Mouse (Mus musculus) kidney, embryonic 14.5 days (tissue): Measurements from ENCODE around the gene Trim80. TPM values are rescaled to one million over a fixed set of nuclear protein-coding genes. Genes with fewer than 3 reads are reported as not detected.

Experiments used
- ATAC-seq: fragments of 200-750 bp; cut with Nextera tagmentation; 2 replicates; pipeline ENCODE4 v1.8.0; 2017; ENCODE audit warnings: moderate number of reproducible peaks, mild to moderate bottlenecking, moderate TSS enrichment, moderate library complexity; ENCODE audit not compliant: low FRiP score, low TSS enrichment
- H3K27ac ChIP-seq: fragments of 300-500 bp; sonication (generic); 2 replicates; pipeline ENCODE4 v1.5.1; 2014; ENCODE audit warnings: low read depth, mild to moderate bottlenecking, low read length, moderate library complexity, mixed read lengths
- H3K27me3 ChIP-seq: fragments of 300-500 bp; sonication (generic); 2 replicates; pipeline ENCODE4 v1.6.1; 2014; ENCODE audit warnings: mild to moderate bottlenecking, low read length; ENCODE audit not compliant: control insufficient read depth, insufficient read depth
- H3K36me3 ChIP-seq: fragments of 300-500 bp; sonication (generic); 2 replicates; pipeline ENCODE4 v1.6.1; 2014; ENCODE audit warnings: low read length, mixed read lengths; ENCODE audit not compliant: control insufficient read depth, insufficient read depth
- H3K4me1 ChIP-seq: fragments of 300-500 bp; sonication (generic); 2 replicates; pipeline ENCODE4 v1.6.1; 2014; ENCODE audit warnings: low read length, mixed read lengths; ENCODE audit not compliant: control insufficient read depth, insufficient read depth
- H3K4me2 ChIP-seq: fragments of 300-500 bp; sonication (generic); replicated peaks from 2 replicates; pipeline ENCODE4 v1.6.1; 2014; ENCODE audit warnings: low read depth, mild to moderate bottlenecking, low read length
- H3K4me3 ChIP-seq: fragments of 300-500 bp; sonication (generic); 2 replicates; pipeline ENCODE4 v1.5.1; 2014; ENCODE audit warnings: mild to moderate bottlenecking, low read length
- H3K9ac ChIP-seq: fragments of 300-500 bp; sonication (generic); 2 replicates; pipeline ENCODE4 v1.6.1; 2014; ENCODE audit warnings: low read depth, mild to moderate bottlenecking, low read length, moderate library complexity
- H3K9me3 ChIP-seq: fragments of 300-500 bp; sonication (generic); 2 replicates; pipeline ENCODE4 v1.6.1; 2016; ENCODE audit warnings: low read length; ENCODE audit not compliant: control insufficient read depth
- WGBS: fragments of 180-500 bp; shearing (Covaris S2); extraction: QIAGEN DNeasy Blood & Tissue Kit; methylation state at CpG from one replicate; pipeline ENCODE4 v1.1.7; 2014; 5-methylcytosine and 5-hydroxymethylcytosine counted together
- polyA plus RNA-seq: library from polyadenylated mRNA; unstranded; fragments of >200 nt; fragmentation: Nextera tagmentation; extraction: Ambion mirVana; gene quantifications from 2 replicates; pipeline ENCODE4 v1.2.1, GENCODE M21; 2014

Trim80 gene
- polyA plus RNA-seq, 1 experiment from 2014 or later = 0.14 TPM

GRCm38 (mm10) chr11:115478296-115478938 is 38.1 kb downstream of the Trim80 start:
- Histone ChIP-seq H3K36me3 (peaks cover 8% of the 10 kb centered on the region; the same call in 1 of the 2 replicates), H3K4me3 (no peak overlapping the region), H3K9me3 (no peaks in the 10 kb centered on the region), H3K9ac (no peak overlapping the region), H3K27me3 (no peaks in the 10 kb centered on the region), H3K4me2 (no peak overlapping the region), H3K27ac (no peak overlapping the region), H3K4me1 (peaks cover 22% of the 10 kb centered on the region)
- ATAC-seq = no peak
- 87% methylated on average over 9 of the region's 9 CpGs for WGBS

- H3K27ac ChIP-seq = no peak overlapping the region
- no peak overlapping the region for H3K9ac ChIP-seq
- no peak overlapping the region for H3K4me2 ChIP-seq
- H3K4me3 ChIP-seq = no peak overlapping the region
- H3K9me3 ChIP-seq = no peaks in the 10 kb centered on the region
- no peak for ATAC-seq
- H3K36me3 ChIP-seq = peaks cover 8% of the 10 kb centered on the region; the same call in 1 of the 2 replicates
- H3K27me3 ChIP-seq = no peaks in the 10 kb centered on the region
- 75% methylated on average over 6 of the region's 6 CpGs for WGBS
- peaks cover 3% of the 10 kb centered on the region; the same call in 1 of the 2 replicates for H3K4me1 ChIP-seq
These were observed 41.4 kb downstream of the Trim80 start for GRCm38 (mm10) chr11:115481553-115482259.

- Histone ChIP-seq H3K4me3 (no peak overlapping the region), H3K4me2 (no peak overlapping the region), H3K9me3 (no peaks in the 10 kb centered on the region), H3K4me1 (no peaks in the 10 kb centered on the region), H3K27me3 (no peaks in the 10 kb centered on the region), H3K27ac (no peak overlapping the region), H3K9ac (no peak overlapping the region), H3K36me3 (peaks cover 8% of the 10 kb centered on the region; the same call in 1 of the 2 replicates)
- 72% methylated on average over 11 of the region's 11 CpGs for WGBS
- ATAC-seq = no peak
These were observed 42.9 kb downstream of the Trim80 start for GRCm38 (mm10) chr11:115483278-115483677.

- no peaks in the 10 kb centered on the region for H3K9me3 ChIP-seq
- no peak overlapping the region for H3K4me2 ChIP-seq
- ATAC-seq = no peak
- H3K9ac ChIP-seq = no peak overlapping the region
- no peak overlapping the region for H3K4me3 ChIP-seq
- H3K36me3 ChIP-seq = peaks cover 8% of the 10 kb centered on the region; the same call in 1 of the 2 replicates
- H3K27me3 ChIP-seq = no peaks in the 10 kb centered on the region
- no peaks in the 10 kb centered on the region for H3K4me1 ChIP-seq
- 17% methylated on average over 6 of the region's 6 CpGs for WGBS
- no peak overlapping the region for H3K27ac ChIP-seq
These were observed 43.4 kb downstream of the Trim80 start for GRCm38 (mm10) chr11:115483726-115484125.

DNA sequence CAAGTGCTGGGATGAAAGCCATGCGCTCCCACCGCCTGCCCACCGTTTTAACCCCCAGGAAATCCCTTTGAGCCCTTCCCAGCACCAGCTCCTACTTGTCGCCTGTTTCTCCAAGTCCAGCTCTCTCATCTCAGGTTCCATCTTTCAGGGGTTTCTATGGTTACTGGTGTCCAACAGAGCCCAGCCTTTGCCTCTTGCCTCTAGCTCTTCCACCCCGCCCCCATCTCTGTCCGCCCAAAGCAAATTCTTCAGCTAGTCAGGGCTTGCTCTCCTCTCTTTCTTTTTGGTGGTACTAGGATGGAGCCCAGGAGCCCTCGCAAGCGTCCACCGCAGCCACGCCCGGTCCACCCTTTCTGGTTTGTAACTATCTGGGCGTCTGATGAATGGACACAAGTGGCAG is 44.8 kb downstream of the Trim80 start:
- Histone ChIP-seq H3K9me3 (no peaks in the 10 kb centered on the region), H3K27me3 (no peaks in the 10 kb centered on the region), H3K4me1 (no peaks in the 10 kb centered on the region), H3K27ac (no peak overlapping the region), H3K4me3 (no peak overlapping the region), H3K9ac (no peak overlapping the region), H3K36me3 (peaks cover 2% of the 10 kb centered on the region; the same call in 1 of the 2 replicates), H3K4me2 (no peak overlapping the region)
- peak; percentile 74 for ATAC-seq
- 56% methylated on average over 12 of the region's 12 CpGs for WGBS

GRCm38 (mm10) chr11:115488551-115489104 is 48.3 kb downstream of the Trim80 start:
- ATAC-seq = no peak
- Histone ChIP-seq H3K9ac (no peak overlapping the region), H3K27me3 (no peaks in the 10 kb centered on the region), H3K36me3 (peaks cover 2% of the 10 kb centered on the region; the same call in 1 of the 2 replicates), H3K9me3 (no peaks in the 10 kb centered on the region), H3K4me1 (peaks cover 9% of the 10 kb centered on the region; the same call in 1 of the 2 replicates), H3K4me3 (no peak overlapping the region), H3K27ac (no peak overlapping the region), H3K4me2 (no peak overlapping the region)
- 86% methylated on average over 19 of the region's 19 CpGs for WGBS

- Histone ChIP-seq H3K4me2 (peak overlapping the region; percentile 87), H3K4me1 (peaks cover 9% of the 10 kb centered on the region; the same call in 1 of the 2 replicates), H3K27ac (no peak overlapping the region), H3K36me3 (peaks cover 2% of the 10 kb centered on the region; the same call in 1 of the 2 replicates), H3K4me3 (peak overlapping the region; percentile 69), H3K27me3 (no peaks in the 10 kb centered on the region), H3K9ac (peak overlapping the region; percentile 70), H3K9me3 (no peaks in the 10 kb centered on the region)
- WGBS = 21% methylated on average over 25 of the region's 25 CpGs
- peak; percentile 46 for ATAC-seq
These were observed 50.4 kb downstream of the Trim80 start for GRCm38 (mm10) chr11:115490441-115491355.

DNA sequence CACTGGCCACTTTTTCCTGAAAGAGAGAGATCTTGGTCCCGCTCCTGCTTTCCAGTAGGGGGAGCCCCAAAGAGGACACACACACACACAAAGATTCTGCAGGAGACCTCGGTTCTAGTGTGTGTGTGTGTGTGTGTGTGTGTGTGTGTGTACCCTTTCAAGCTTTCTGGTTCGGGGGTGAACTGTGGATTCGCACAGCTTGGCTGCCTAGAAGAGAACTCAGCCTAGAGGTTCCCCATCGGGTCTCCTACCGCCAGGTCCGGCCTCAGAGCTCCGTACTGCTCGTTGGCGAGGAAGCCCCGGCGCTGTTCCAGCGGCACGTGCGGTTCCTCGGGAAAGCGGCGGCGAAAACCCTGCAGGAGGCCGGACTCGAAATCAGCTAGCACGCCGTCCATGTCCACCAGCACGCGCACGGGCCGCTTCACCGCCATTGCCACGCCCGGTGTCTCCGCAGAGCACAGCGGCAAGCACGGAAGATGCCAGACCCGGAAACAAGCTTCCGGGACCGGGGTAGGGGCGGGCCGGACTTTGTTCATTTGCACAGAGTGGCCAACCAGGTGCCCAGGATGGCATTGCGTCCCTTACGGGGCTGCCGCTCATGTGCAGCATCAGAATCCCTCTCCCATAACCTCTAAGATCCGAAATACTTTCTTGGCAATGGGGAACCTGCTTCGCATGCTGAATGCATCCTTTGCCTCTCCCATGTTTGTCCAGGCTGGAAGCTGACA is 51.2 kb downstream of the Trim80 start, which contains the start of gene Nt5c:
TSS of gene Nt5c (minus strand) at position 507 of the 728 bp plus-strand sequence.
- Histone ChIP-seq H3K9ac (peak within 1 kb of the TSS; percentile 70), H3K4me3 (peak within 1 kb of the TSS; percentile 69), H3K9me3 (no peaks in the 10 kb centered on the region), H3K4me2 (peak within 1 kb of the TSS; percentile 87), H3K27ac (peak within 1 kb of the TSS; percentile 71), H3K36me3 (peaks cover 2% of the 10 kb centered on the region; the same call in 1 of the 2 replicates), H3K4me1 (peaks cover 9% of the 10 kb centered on the region; the same call in 1 of the 2 replicates), H3K27me3 (no peaks in the 10 kb centered on the region)
- peak; percentile 88 for ATAC-seq
- WGBS = 0% methylated on average over 43 of the region's 43 CpGs
